Mouse (Mus musculus) CH12.LX (cell line): ENCODE data around the gene Spag7. TPM values are rescaled to one million over a fixed set of nuclear protein-coding genes. Genes with fewer than 3 reads are reported as not detected.

Source experiments
- DNase-seq: peaks from one replicate; pipeline ENCODE4 v3.0.0-alpha.2; 2013; ENCODE audit errors: extremely low read depth
- H3K27ac ChIP-seq: 2 replicates; pipeline ENCODE4 v1.5.1; 2012; ENCODE audit warnings: low read depth, mild to moderate bottlenecking, control low read depth, moderate library complexity; ENCODE audit not compliant: insufficient read depth
- H3K27me3 ChIP-seq: replicated peaks from 2 replicates; pipeline ENCODE3; 2012; ENCODE audit warnings: inconsistent platforms
- H3K36me3 ChIP-seq, 2 experiments: replicated peaks in 1 of 2; 2 replicates each; pipeline versions ENCODE3 to v1.6.1; 2012; ENCODE audit warnings: inconsistent platforms in 1 of 2, low read length in 1 of 2, mild to moderate bottlenecking in 1 of 2, mixed read lengths in 1 of 2, moderate library complexity in 1 of 2; ENCODE audit not compliant: control insufficient read depth in 1 of 2, insufficient read depth in 1 of 2
- H3K4me1 ChIP-seq, 2 experiments: 2 replicates each; pipeline ENCODE4 v1.6.1; 2012; ENCODE audit warnings: inconsistent platforms in 1 of 2, moderate library complexity in 1 of 2; ENCODE audit not compliant: insufficient read depth in 2 of 2, control insufficient read depth in 1 of 2
- H3K4me2 ChIP-seq: 2 replicates; pipeline ENCODE4 v1.6.1; 2012; ENCODE audit warnings: low read depth, mild to moderate bottlenecking, control low read depth; ENCODE audit not compliant: poor library complexity, insufficient read depth, severe bottlenecking
- H3K4me3 ChIP-seq, 3 experiments: fragments of 150-350 bp in 1 of 3; sonication (generic) in 1 of 3; replicated peaks in 1 of 3; 2 replicates each; pipeline versions ENCODE3 to v1.5.1; 2011 to 2012; ENCODE audit warnings: low read depth in 2 of 3, low read length in 2 of 3, mild to moderate bottlenecking in 2 of 3, moderate library complexity in 2 of 3, control low read depth in 1 of 3, improper control_type of control experiment in 1 of 3, inconsistent platforms in 1 of 3, mixed read lengths in 1 of 3; ENCODE audit not compliant: poor library complexity in 1 of 3
- H3K79me2 ChIP-seq: replicated peaks from 2 replicates; pipeline ENCODE4 v1.6.1; 2012; ENCODE audit warnings: mild to moderate bottlenecking, moderate library complexity; ENCODE audit not compliant: control insufficient read depth, poor library complexity, insufficient read depth, severe bottlenecking; ENCODE audit errors: extremely low read depth
- H3K9ac ChIP-seq: 2 replicates; pipeline ENCODE4 v1.6.1; 2012; ENCODE audit warnings: low read depth, mild to moderate bottlenecking, control low read depth, moderate library complexity; ENCODE audit not compliant: insufficient read depth
- H3K9me3 ChIP-seq: replicated peaks from 2 replicates; pipeline ENCODE3; 2012; ENCODE audit warnings: low read length, inconsistent platforms, mixed read lengths
- BHLHE40 ChIP-seq: IDR thresholded peaks from 2 replicates; pipeline ENCODE4 v1.6.1; 2011; ENCODE audit warnings: mild to moderate bottlenecking, low read depth, low read length, improper control_type of control experiment
- CHD1 ChIP-seq: IDR thresholded peaks from 2 replicates; pipeline ENCODE4 v1.6.1; 2012; ENCODE audit warnings: low read depth, low read length, improper control_type of control experiment, inconsistent platforms
- CHD2 ChIP-seq: IDR thresholded peaks from 2 replicates; pipeline ENCODE4 v1.6.1; 2011; ENCODE audit warnings: low read length, improper control_type of control experiment
- CTCF ChIP-seq, 2 experiments: IDR thresholded peaks in 1 of 2; conservative IDR thresholded peaks in 1 of 2; 2 replicates each; pipeline ENCODE4 v1.5.1; 2011 to 2012; ENCODE audit warnings: low read depth in 2 of 2, low read length in 2 of 2, improper control_type of control experiment in 1 of 2, inconsistent platforms in 1 of 2, mild to moderate bottlenecking in 1 of 2, moderate library complexity in 1 of 2
- E2F4 ChIP-seq: IDR thresholded peaks from 2 replicates; pipeline ENCODE4 v1.6.1; 2011; ENCODE audit warnings: low read depth, low read length, improper control_type of control experiment; ENCODE audit not compliant: insufficient replicate concordance
- ELF1 ChIP-seq: IDR thresholded peaks from 2 replicates; pipeline ENCODE4 v1.6.1; 2014; ENCODE audit warnings: low read depth, mild to moderate bottlenecking, inconsistent platforms, low read length, improper control_type of control experiment
- EP300 ChIP-seq: IDR thresholded peaks from 2 replicates; pipeline ENCODE4 v1.6.1; 2011; ENCODE audit warnings: low read length, improper control_type of control experiment
- ETS1 ChIP-seq: conservative IDR thresholded peaks from 2 replicates; pipeline ENCODE4 v1.6.1; 2012; ENCODE audit warnings: low read depth, mild to moderate bottlenecking, inconsistent platforms, low read length, improper control_type of control experiment, moderate library complexity
- GABPA ChIP-seq: IDR thresholded peaks from 2 replicates; pipeline ENCODE4 v1.6.1; 2012; ENCODE audit warnings: low read depth, low read length, improper control_type of control experiment, inconsistent platforms; ENCODE audit not compliant: insufficient replicate concordance
- HCFC1 ChIP-seq: IDR thresholded peaks from 2 replicates; pipeline ENCODE4 v1.6.1; 2012; ENCODE audit warnings: low read depth, mild to moderate bottlenecking, inconsistent platforms, low read length, improper control_type of control experiment
- IRF4 ChIP-seq: IDR thresholded peaks from 2 replicates; pipeline ENCODE4 v1.6.1; 2014; ENCODE audit warnings: low read depth, mild to moderate bottlenecking, inconsistent platforms, low read length, improper control_type of control experiment
- JUN ChIP-seq: IDR thresholded peaks from 2 replicates; pipeline ENCODE4 v1.6.1; 2011; ENCODE audit warnings: low read depth, mild to moderate bottlenecking, low read length, improper control_type of control experiment, moderate library complexity; ENCODE audit not compliant: insufficient read depth
- JUND ChIP-seq: conservative IDR thresholded peaks from 2 replicates; pipeline ENCODE4 v1.6.1; 2011; ENCODE audit warnings: low read depth, low read length, improper control_type of control experiment
- KAT2A ChIP-seq: IDR thresholded peaks from 2 replicates; pipeline ENCODE4 v1.6.1; 2012; ENCODE audit warnings: low read length, improper control_type of control experiment, inconsistent platforms; ENCODE audit not compliant: insufficient replicate concordance
- MAFK ChIP-seq: IDR thresholded peaks from 2 replicates; pipeline ENCODE4 v1.6.1; 2011; ENCODE audit warnings: low read length, improper control_type of control experiment; ENCODE audit not compliant: insufficient replicate concordance
- MAX ChIP-seq: IDR thresholded peaks from 2 replicates; pipeline ENCODE4 v1.6.1; 2011; ENCODE audit warnings: low read length, improper control_type of control experiment
- MAZ ChIP-seq: IDR thresholded peaks from 2 replicates; pipeline ENCODE4 v1.6.1; 2012; ENCODE audit warnings: low read depth, mild to moderate bottlenecking, inconsistent platforms, low read length, improper control_type of control experiment, moderate library complexity
- MEF2A ChIP-seq: IDR thresholded peaks from 2 replicates; pipeline ENCODE4 v1.6.1; 2014; ENCODE audit warnings: low read depth, mild to moderate bottlenecking, inconsistent platforms, low read length, improper control_type of control experiment, borderline replicate concordance
- MXI1 ChIP-seq: IDR thresholded peaks from 2 replicates; pipeline ENCODE4 v1.6.1; 2011; ENCODE audit warnings: mild to moderate bottlenecking, low read depth, low read length, improper control_type of control experiment
- MYC ChIP-seq: IDR thresholded peaks from 2 replicates; pipeline ENCODE4 v1.6.1; 2011; ENCODE audit warnings: low read depth, mild to moderate bottlenecking, improper control_type of control experiment, low read length
- NELFE ChIP-seq: IDR thresholded peaks from 2 replicates; pipeline ENCODE4 v1.6.1; 2011; ENCODE audit warnings: low read depth, low read length, improper control_type of control experiment
- NRF1 ChIP-seq: IDR thresholded peaks from 2 replicates; pipeline ENCODE4 v1.6.1; 2014; ENCODE audit warnings: low read depth, mild to moderate bottlenecking, inconsistent platforms, low read length, improper control_type of control experiment, moderate library complexity
- PAX5 ChIP-seq: IDR thresholded peaks from 2 replicates; pipeline ENCODE4 v1.6.1; 2012; ENCODE audit warnings: low read length, inconsistent platforms, mixed read lengths
- POLR2A ChIP-seq: IDR thresholded peaks from 2 replicates; pipeline ENCODE4 v1.6.1; 2011; ENCODE audit warnings: low read depth, mild to moderate bottlenecking, improper control_type of control experiment, low read length
- POLR2AphosphoS2 ChIP-seq: IDR thresholded peaks from 2 replicates; pipeline ENCODE4 v1.6.1; 2011; ENCODE audit warnings: low read depth, low read length, improper control_type of control experiment
- RAD21 ChIP-seq: IDR thresholded peaks from 2 replicates; pipeline ENCODE4 v1.6.1; 2011; ENCODE audit warnings: low read depth, mild to moderate bottlenecking, low read length, improper control_type of control experiment, moderate library complexity
- RCOR1 ChIP-seq: conservative IDR thresholded peaks from 2 replicates; pipeline ENCODE4 v1.6.1; 2012; ENCODE audit warnings: low read depth, mild to moderate bottlenecking, inconsistent platforms, low read length, improper control_type of control experiment
- SIN3A ChIP-seq: IDR thresholded peaks from 2 replicates; pipeline ENCODE4 v1.6.1; 2012; ENCODE audit warnings: low read length, improper control_type of control experiment, inconsistent platforms
- SMC3 ChIP-seq: IDR thresholded peaks from 2 replicates; pipeline ENCODE4 v1.6.1; 2011; ENCODE audit warnings: low read depth, low read length, improper control_type of control experiment
- TBP ChIP-seq: conservative IDR thresholded peaks from 2 replicates; pipeline ENCODE4 v1.6.1; 2011; ENCODE audit warnings: low read depth, low read length, improper control_type of control experiment
- TCF12 ChIP-seq: IDR thresholded peaks from 2 replicates; pipeline ENCODE4 v1.6.1; 2014; ENCODE audit warnings: low read depth, mild to moderate bottlenecking, inconsistent platforms, low read length, improper control_type of control experiment
- UBTF ChIP-seq: IDR thresholded peaks from 2 replicates; pipeline ENCODE4 v1.6.1; 2012; ENCODE audit warnings: low read depth, mild to moderate bottlenecking, inconsistent platforms, low read length, improper control_type of control experiment, moderate library complexity
- USF1 ChIP-seq: IDR thresholded peaks from 2 replicates; pipeline ENCODE4 v1.6.1; 2014; ENCODE audit warnings: low read depth, mild to moderate bottlenecking, inconsistent platforms, low read length, improper control_type of control experiment
- USF2 ChIP-seq: conservative IDR thresholded peaks from 2 replicates; pipeline ENCODE4 v1.6.1; 2011; ENCODE audit warnings: low read depth, low read length, improper control_type of control experiment
- ZC3H11A ChIP-seq: IDR thresholded peaks from 2 replicates; pipeline ENCODE4 v1.6.1; 2012; ENCODE audit warnings: low read depth, mild to moderate bottlenecking, inconsistent platforms, low read length, improper control_type of control experiment
- ZKSCAN1 ChIP-seq: IDR thresholded peaks from 2 replicates; pipeline ENCODE4 v1.6.1; 2012; ENCODE audit warnings: low read depth, inconsistent platforms, low read length, improper control_type of control experiment, borderline replicate concordance
- ZMIZ1 ChIP-seq: IDR thresholded peaks from 2 replicates; pipeline ENCODE4 v1.6.1; 2012; ENCODE audit warnings: low read depth, mild to moderate bottlenecking, inconsistent platforms, low read length, improper control_type of control experiment
- ZNF384 ChIP-seq: IDR thresholded peaks from 2 replicates; pipeline ENCODE4 v1.6.1; 2012; ENCODE audit warnings: low read depth, low read length, improper control_type of control experiment, inconsistent platforms
- dilution Hi-C: fragments of 300-500 bp; cut with MboI; formaldehyde crosslinking; loops from 2 replicates; pipeline ENCODE4 v1.14.3; 2020; ENCODE audit warnings: low sequenced_read_pairs; ENCODE audit not compliant: extremely low pct_unique_long_range_greater_than_20kb, extremely low pct_ligation_motif_present
- in situ Hi-C: fragments of 300-500 bp; cut with MboI; formaldehyde crosslinking; loops from 3 replicates; pipeline ENCODE4 v1.14.3; 2019; ENCODE audit warnings: low sequenced_read_pairs, low pct_ligation_motif_present, low pct_unique_long_range_greater_than_20kb, mixed read lengths
- polyA plus RNA-seq: library from polyadenylated mRNA; unstranded; fragments of >175 nt; gene quantifications from 2 replicates; pipeline ENCODE4 v1.2.1, GENCODE M21; 2012; ENCODE audit warnings: low read depth; ENCODE audit not compliant: insufficient read length
- total RNA-seq, 2 experiments: library from RNA; depleted of rRNA; stranded (reverse); fragments of 300-350 nt in 1 of 2; fragments of >200 nt in 1 of 2; gene quantifications; 2 replicates each; pipeline ENCODE4 v1.2.3; 2012 to 2014

Gene Spag7
- total and polyA plus RNA-seq, 3 experiments = 93.5 to 120 (median 105) TPM

DNA sequence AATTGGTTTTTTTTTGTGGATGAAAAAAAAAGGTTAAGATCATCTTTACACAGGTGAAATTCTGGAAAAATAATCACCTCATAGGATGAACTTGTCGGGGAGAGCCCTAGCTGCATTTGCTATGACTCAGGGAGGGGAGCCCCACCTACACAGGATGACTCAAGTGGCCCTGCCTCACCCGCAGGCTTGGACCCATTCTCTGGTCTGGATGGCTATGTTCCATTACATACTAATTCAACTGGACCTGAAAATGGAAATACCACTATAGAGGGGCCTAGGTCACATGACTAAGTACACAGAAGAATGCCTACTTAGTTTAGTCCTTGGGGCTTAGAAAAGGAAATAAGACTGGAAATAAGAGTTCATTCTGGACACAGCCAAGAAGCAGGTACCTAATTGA lies 17.8 kb downstream of the Spag7 start:
- peak; percentile 73 for DNase-seq
- Histone ChIP-seq H3K9me3 (no peaks in the 10 kb centered on the region), H3K79me2 (peaks cover 70% of the 10 kb centered on the region), H3K9ac (peak overlapping the region; percentile 99), H3K4me2 (peak overlapping the region; percentile 87; the same call in 1 of the 2 replicates), H3K4me3 (peak overlapping the region in 1 of 3 experiments; percentile 26), H3K36me3 (peaks cover 38 to 49% of the 10 kb centered on the region in 2 experiments), H3K4me1 (peaks cover 18 to 47% of the 10 kb centered on the region in 2 experiments), H3K27me3 (no peaks in the 10 kb centered on the region), H3K27ac (0 out of 2 replicates have a peak overlapping the region, but pooled peaks have one; percentile 2)
- in situ Hi-C loops = no loop called here
- peak; percentile 50 for TF ChIP-seq USF1
- peak; percentile 61; the same call in 1 of the 2 replicates for TF ChIP-seq EP300
- no peak for TF ChIP-seq MAFK
- no peak for TF ChIP-seq PAX5
- TF ChIP-seq KAT2A = no peak
- no peak for TF ChIP-seq MYC
- no peak for TF ChIP-seq ELF1
- TF ChIP-seq RCOR1 = peak; percentile 72; the same call in 1 of the 2 replicates
- TF ChIP-seq MAX = 0 out of 2 replicates have a peak, but pooled peaks have one; percentile 36
- no peak for TF ChIP-seq POLR2A
- no peak for TF ChIP-seq RAD21
- no peak; the same call in 1 of the 2 replicates for TF ChIP-seq ZNF384
- TF ChIP-seq USF2 = no peak; the same call in 1 of the 2 replicates
- TF ChIP-seq ZMIZ1 = peak; percentile 69; the same call in 1 of the 2 replicates
- TF ChIP-seq ZC3H11A = no peak
- 0 out of 2 replicates have a peak, but pooled peaks have one; percentile 10 for TF ChIP-seq SMC3
- TF ChIP-seq NELFE = no peak
- TF ChIP-seq JUND = no peak; the same call in 1 of the 2 replicates
- TF ChIP-seq NRF1 = no peak
- peak; percentile 77 for TF ChIP-seq BHLHE40
- TF ChIP-seq GABPA = no peak
- peak; percentile 85 for TF ChIP-seq ETS1
- TF ChIP-seq CHD2 = peak; percentile 67; the same call in 1 of the 2 replicates
- 0 out of 2 replicates have a peak, but pooled peaks have one; percentile 26 for TF ChIP-seq TCF12
- TF ChIP-seq HCFC1 = no peak
- TF ChIP-seq MAZ = no peak
- TF ChIP-seq CTCF (conservative IDR thresholded peaks at IDR 0.05 in 1 of 2, IDR thresholded peaks at IDR 0.05 in 1 of 2; ENCODE audit: low read depth in 2 of 2, low read length in 2 of 2) = no peak
- TF ChIP-seq IRF4 = peak; percentile 46; the same call in 1 of the 2 replicates
- TF ChIP-seq JUN = no peak
- peak; percentile 93; the same call in 1 of the 2 replicates for TF ChIP-seq CHD1
- TF ChIP-seq E2F4 = no peak
- no peak for TF ChIP-seq TBP
- TF ChIP-seq ZKSCAN1 = no peak
- TF ChIP-seq UBTF = no peak
- TF ChIP-seq MEF2A = peak; percentile 40; the same call in 1 of the 2 replicates
- TF ChIP-seq POLR2AphosphoS2 = no peak
- TF ChIP-seq SIN3A = peak; percentile 91
- TF ChIP-seq MXI1 = peak; percentile 53; the same call in 1 of the 2 replicates
- dilution Hi-C loops = no loop called here
